8 mouse cellular contexts compared by ENCODE assay signal in genomic region chr9:109058006-109058765, GRCm38 (mm10). TPM values are rescaled to one million over a fixed set of nuclear protein-coding genes. Genes with fewer than 3 reads are reported as not detected.
DNase-seq lines count a peak whose midpoint lies in the region; ATAC-seq and TF ChIP-seq lines count a peak whose summit lies in the region.

No protein-coding gene starts in this region.

- H3K4me1 ChIP-seq in bone marrow macrophage, adult 2 months (ENCODE audit: control insufficient read depth, insufficient read depth, low read length), result peaks cover 37% of the 10 kb centered on the region
- H3K4me1 ChIP-seq in forebrain, embryonic 16.5 days (replicated peaks; ENCODE audit: control insufficient read depth, insufficient read depth, low read length), result peaks cover 17% of the 10 kb centered on the region
- peaks cover 27% of the 10 kb centered on the region for H3K4me1 ChIP-seq in liver, embryonic 16.5 days (ENCODE audit: control insufficient read depth, low read depth, low read length)

- H3K27ac ChIP-seq in bone marrow macrophage, adult 2 months (ENCODE audit: insufficient read depth, low read depth, low read length), result peak overlapping the region; percentile 79
- H3K27ac ChIP-seq in forebrain, embryonic 16.5 days (ENCODE audit: low read length), result no peak overlapping the region
- no peak overlapping the region for H3K27ac ChIP-seq in liver, embryonic 16.5 days (ENCODE audit: low read length)

- no peaks in the 10 kb centered on the region for H3K9me3 ChIP-seq in forebrain, embryonic 16.5 days (ENCODE audit: control insufficient read depth, low read length)
- no peaks in the 10 kb centered on the region for H3K9me3 ChIP-seq in liver, embryonic 16.5 days (replicated peaks; ENCODE audit: control insufficient read depth, low read length)

- peak overlapping the region; percentile 77 for H3K4me3 ChIP-seq in bone marrow macrophage, adult 2 months (ENCODE audit: insufficient read depth, low read length)
- H3K4me3 ChIP-seq in forebrain, embryonic 16.5 days (replicated peaks; ENCODE audit: low read length), result no peak overlapping the region
- H3K4me3 ChIP-seq in liver, embryonic 16.5 days (ENCODE audit: low read depth, low read length), result peak overlapping the region; percentile 54

- peak; percentile 7 to 10 for DNase-seq in left cerebral cortex, postnatal 36 days (ENCODE audit: low spot score in 2 of 2)
- DNase-seq in left cerebral cortex, postnatal 4 days, result no peak
- DNase-seq in cerebellum, postnatal 14 days, result no peak
- no peak for DNase-seq in cerebellum, adult 11-12 months

- 0 out of 2 replicates have a peak, but pooled peaks have one; percentile 16 for TF ChIP-seq POLR2A in bone marrow macrophage, adult 2 months (IDR thresholded peaks at IDR 0.05; ENCODE audit: borderline replicate concordance, low read depth, low read length)

- H3K4me2 ChIP-seq in forebrain, embryonic 16.5 days (ENCODE audit: low read length), result no peak overlapping the region
- peak overlapping the region; percentile 72; the same call in 1 of the 2 replicates for H3K4me2 ChIP-seq in liver, embryonic 16.5 days (ENCODE audit: low read depth, low read length)

- no peak for TF ChIP-seq CTCF in bone marrow macrophage, adult 2 months (IDR thresholded peaks at IDR 0.05; ENCODE audit: low read depth, low read length)

- 95% methylated on average over 19 of the region's 19 CpGs for WGBS in forebrain, embryonic 16.5 days
- WGBS in liver, embryonic 16.5 days (ENCODE audit: insufficient replicate concordance), result 83% methylated on average over 19 of the region's 19 CpGs

- no peaks in the 10 kb centered on the region for H3K27me3 ChIP-seq in forebrain, embryonic 16.5 days (replicated peaks; ENCODE audit: control insufficient read depth, insufficient read depth, low read length)
- H3K27me3 ChIP-seq in liver, embryonic 16.5 days (ENCODE audit: control insufficient read depth, insufficient read depth, low read depth, low read length), result no peaks in the 10 kb centered on the region

- H3K9ac ChIP-seq in forebrain, embryonic 16.5 days (replicated peaks; ENCODE audit: low read depth, low read length), result peak overlapping the region; percentile 75; the same call in 1 of the 2 replicates
- no peak overlapping the region for H3K9ac ChIP-seq in liver, embryonic 16.5 days (ENCODE audit: low read depth, low read length)

- intact Hi-C loops in left cerebral cortex, postnatal 36 days (cut with DNase I), result loop anchor here (5.0 kb wide), 1 partner anchor 121 kb away; the partner anchor contains the start of gene Uqcrc1
- intact Hi-C loops in left cerebral cortex, postnatal 4 days (cut with DNase I), result loop anchor here (5.0 kb wide), 1 partner anchor 56 kb away; no protein-coding TSS in a partner anchor

- no peak for ATAC-seq in forebrain, embryonic 16.5 days
- no peak for ATAC-seq in liver, embryonic 16.5 days (ENCODE audit: low read depth)
- no peak for ATAC-seq in cerebellum, adult (ENCODE audit: insufficient number of reproducible peaks, low FRiP score, low TSS enrichment)

- H3K36me3 ChIP-seq in forebrain, embryonic 16.5 days (ENCODE audit: control insufficient read depth, insufficient read depth), result peaks cover 15% of the 10 kb centered on the region
- no peaks in the 10 kb centered on the region for H3K36me3 ChIP-seq in liver, embryonic 16.5 days (ENCODE audit: control insufficient read depth, insufficient read depth)

RNA-seq across cellular contexts. Expression of gene Trex1, which starts 1.3 kb away (rescaled TPM):
- 10 to 100 TPM; 12.5 to 15.7 TPM for total RNA-seq in left cerebral cortex, postnatal 36 days (2021)
- 10 to 100 TPM; 14.8 to 15.1 TPM for total RNA-seq in left cerebral cortex, postnatal 4 days (2021)
- polyA plus RNA-seq in bone marrow macrophage, adult 2 months (2012; ENCODE audit: insufficient read depth, insufficient read length, missing spikeins), result 88.4 and 110 TPM in 2 replicates
- polyA plus RNA-seq in forebrain, embryonic 16.5 days (2015; fragmentation: Nextera tagmentation; extraction: Ambion mirVana), result 16.1 and 17.9 TPM in 2 replicates
- 7.4 and 8.8 TPM in 2 replicates for polyA plus RNA-seq in liver, embryonic 16.5 days (2015; fragmentation: Nextera tagmentation; extraction: Ambion mirVana)

RNA-seq across cellular contexts. Expression of gene Atrip, which starts 15.7 kb away (rescaled TPM):
- total RNA-seq in left cerebral cortex, postnatal 36 days (2021), result 10 to 100 TPM; 26.6 to 34.1 TPM
- 10 to 100 TPM; 33.4 to 37.4 TPM for total RNA-seq in left cerebral cortex, postnatal 4 days (2021)
- polyA plus RNA-seq in bone marrow macrophage, adult 2 months (2012; ENCODE audit: insufficient read depth, insufficient read length, missing spikeins), result 7.2 and 9.9 TPM in 2 replicates
- polyA plus RNA-seq in forebrain, embryonic 16.5 days (2015; fragmentation: Nextera tagmentation; extraction: Ambion mirVana), result 36.0 and 38.3 TPM in 2 replicates
- polyA plus RNA-seq in liver, embryonic 16.5 days (2015; fragmentation: Nextera tagmentation; extraction: Ambion mirVana), result 8.5 and 8.8 TPM in 2 replicates

RNA-seq across cellular contexts. Expression of gene Shisa5, which starts 19.8 kb away (rescaled TPM):
- 10 to 100 TPM; 63.9 to 74.8 TPM for total RNA-seq in left cerebral cortex, postnatal 36 days (2021)
- total RNA-seq in left cerebral cortex, postnatal 4 days (2021), result 10 to 100 TPM; 48.3 to 54.7 TPM
- 324 and 428 TPM in 2 replicates for polyA plus RNA-seq in bone marrow macrophage, adult 2 months (2012; ENCODE audit: insufficient read depth, insufficient read length, missing spikeins)
- polyA plus RNA-seq in forebrain, embryonic 16.5 days (2015; fragmentation: Nextera tagmentation; extraction: Ambion mirVana), result 52.4 and 52.7 TPM in 2 replicates
- 20.9 and 23.2 TPM in 2 replicates for polyA plus RNA-seq in liver, embryonic 16.5 days (2015; fragmentation: Nextera tagmentation; extraction: Ambion mirVana)

RNA-seq across cellular contexts. Expression of gene Ccdc51, which starts 24.1 kb away (rescaled TPM):
- 1 to 10 TPM; 7.2 to 8.1 TPM for total RNA-seq in left cerebral cortex, postnatal 36 days (2021)
- 1 to 10 TPM; 7.9 to 8.4 TPM for total RNA-seq in left cerebral cortex, postnatal 4 days (2021)
- polyA plus RNA-seq in bone marrow macrophage, adult 2 months (2012; ENCODE audit: insufficient read depth, insufficient read length, missing spikeins), result 6.4 and 8.8 TPM in 2 replicates
- polyA plus RNA-seq in forebrain, embryonic 16.5 days (2015; fragmentation: Nextera tagmentation; extraction: Ambion mirVana), result 16.9 and 17.5 TPM in 2 replicates
- polyA plus RNA-seq in liver, embryonic 16.5 days (2015; fragmentation: Nextera tagmentation; extraction: Ambion mirVana), result 10.0 and 11.9 TPM in 2 replicates

RNA-seq across cellular contexts. Expression of gene Tma7, which starts 24.2 kb away (rescaled TPM):
- total RNA-seq in left cerebral cortex, postnatal 36 days (2021), result 100 to 1,000 TPM; 348 to 352 TPM
- 100 to 1,000 TPM; 385 to 398 TPM for total RNA-seq in left cerebral cortex, postnatal 4 days (2021)
- 299 and 308 TPM in 2 replicates for polyA plus RNA-seq in bone marrow macrophage, adult 2 months (2012; ENCODE audit: insufficient read depth, insufficient read length, missing spikeins)
- polyA plus RNA-seq in forebrain, embryonic 16.5 days (2015; fragmentation: Nextera tagmentation; extraction: Ambion mirVana), result 505 and 526 TPM in 2 replicates
- 259 and 313 TPM in 2 replicates for polyA plus RNA-seq in liver, embryonic 16.5 days (2015; fragmentation: Nextera tagmentation; extraction: Ambion mirVana)

Comparison
In these comparisons a context has a peak if more than half of its experiments do, and no peak if none do; other contexts are left out.
1. DNase-seq: peak in left cerebral cortex, postnatal 36 days (2 of 2); none in left cerebral cortex, postnatal 4 days (single experiment), cerebellum, postnatal 14 days (0 of 2) and cerebellum, adult 11-12 months (single experiment).